Mouse (Mus musculus) layer of hippocampus, adult 18-20 months (tissue): Measurements from ENCODE around the gene Bbs9. TPM values are rescaled to one million over a fixed set of nuclear protein-coding genes. Genes with fewer than 3 reads are reported as not detected.

Experiments
- DNase-seq, 2 experiments: peaks; one replicate each; pipeline ENCODE4 v3.0.0; 2022; ENCODE audit warnings: low spot score in 2 of 2
- total RNA-seq, 2 experiments: library from RNA; stranded (reverse); gene quantifications; 2 replicates each; pipeline ENCODE4 v1.2.3; 2021

Gene Bbs9
- total RNA-seq, 2 experiments from 2014 or later, result 32.5 to 34.8 TPM

DNA sequence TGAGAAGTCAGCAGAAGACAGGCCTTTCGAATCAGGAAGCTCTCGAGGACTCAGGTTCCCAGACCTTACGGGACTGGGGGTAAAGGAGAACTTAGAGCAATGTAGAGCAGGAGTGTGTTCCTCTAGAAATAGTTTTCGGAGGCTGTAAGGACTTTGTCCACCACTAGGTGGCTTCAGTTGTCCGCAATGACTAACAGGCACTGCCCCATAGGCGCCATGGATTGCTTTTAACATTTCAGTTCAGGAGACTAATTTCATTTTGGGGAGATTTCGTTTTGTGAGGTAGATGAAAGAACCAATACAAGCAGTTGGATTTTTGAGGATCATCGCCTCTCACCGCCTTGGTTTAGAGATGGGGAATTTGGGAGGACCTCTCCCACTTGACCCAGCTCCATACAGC, 149.5 kb downstream of the Bbs9 start:
- DNase-seq, result peak in 1 of 2 experiments; percentile 68

- DNase-seq, result no peak
Observed at GRCm38 (mm10) chr9:22626014-22626413, 150.5 kb downstream of the Bbs9 start.

- DNase-seq, result no peak
Observed at GRCm38 (mm10) chr9:22627912-22628311, 152.4 kb downstream of the Bbs9 start.

GRCm38 (mm10) chr9:22632800-22633485, 157.4 kb downstream of the Bbs9 start:
- DNase-seq, result no peak

- DNase-seq, result no peak
Observed at GRCm38 (mm10) chr9:22638502-22638901, 163.0 kb downstream of the Bbs9 start.

DNA sequence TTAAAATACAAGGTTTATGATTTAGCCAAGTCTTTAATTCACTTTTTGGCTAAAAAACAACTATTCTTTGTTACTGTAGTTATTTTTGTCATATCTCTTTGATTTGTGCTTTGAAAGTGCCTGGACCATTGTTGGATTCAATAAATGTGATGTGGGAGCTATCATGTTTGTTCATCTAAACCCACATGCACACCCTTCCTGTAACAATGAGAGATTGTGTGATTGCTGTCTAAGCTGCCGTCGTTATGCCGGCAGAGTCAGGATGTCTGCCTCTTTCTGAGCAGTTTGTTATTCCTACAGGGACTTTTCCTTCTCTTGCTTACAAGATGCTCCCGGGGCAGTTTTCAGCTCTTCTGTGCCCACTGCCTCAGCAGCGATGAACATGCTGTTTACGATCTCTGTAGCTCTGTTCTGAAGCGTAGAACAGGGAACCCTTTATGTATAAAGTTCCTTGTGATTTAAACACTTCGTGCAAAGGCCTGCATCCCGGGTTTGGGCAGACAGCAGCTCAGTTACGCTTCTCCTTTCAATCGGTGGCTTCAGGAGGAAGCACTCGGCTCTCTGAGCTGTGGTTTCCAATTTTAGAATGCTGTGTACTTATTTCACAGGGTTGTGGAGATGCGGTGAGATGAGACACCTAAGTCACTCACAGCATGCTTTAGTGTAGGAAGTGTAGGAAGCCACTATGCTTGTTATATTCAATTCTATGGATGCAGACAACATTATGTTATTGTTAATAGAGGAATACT, 165.3 kb downstream of the Bbs9 start:
- DNase-seq, result peak in 1 of 2 experiments; percentile 6

GRCm38 (mm10) chr9:22645844-22646390, 170.4 kb downstream of the Bbs9 start:
- no peak for DNase-seq

DNA sequence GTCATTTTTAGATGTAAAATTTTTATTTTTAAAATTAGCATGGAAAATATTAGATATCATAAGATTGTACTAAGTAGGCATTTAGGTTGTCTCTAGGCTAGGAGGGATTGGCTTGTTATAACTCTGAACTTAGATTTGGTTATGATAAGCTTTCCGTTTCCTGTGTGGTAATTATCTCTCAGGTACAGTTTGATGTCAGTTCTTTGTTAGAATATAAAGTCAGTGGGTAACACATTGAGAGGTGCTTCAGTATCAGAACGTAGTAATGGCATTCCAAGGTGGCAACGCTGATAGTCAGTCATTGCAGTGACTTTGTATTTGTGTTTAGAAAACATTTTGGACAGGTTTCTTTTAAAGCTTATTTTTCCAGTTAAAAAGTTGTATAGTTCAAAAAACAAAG, 170.9 kb downstream of the Bbs9 start:
- DNase-seq, result no peak

- no peak for DNase-seq
Observed at GRCm38 (mm10) chr9:22648163-22648562, 172.6 kb downstream of the Bbs9 start.

GRCm38 (mm10) chr9:22649606-22650005, 174.1 kb downstream of the Bbs9 start:
- DNase-seq, result no peak

DNA sequence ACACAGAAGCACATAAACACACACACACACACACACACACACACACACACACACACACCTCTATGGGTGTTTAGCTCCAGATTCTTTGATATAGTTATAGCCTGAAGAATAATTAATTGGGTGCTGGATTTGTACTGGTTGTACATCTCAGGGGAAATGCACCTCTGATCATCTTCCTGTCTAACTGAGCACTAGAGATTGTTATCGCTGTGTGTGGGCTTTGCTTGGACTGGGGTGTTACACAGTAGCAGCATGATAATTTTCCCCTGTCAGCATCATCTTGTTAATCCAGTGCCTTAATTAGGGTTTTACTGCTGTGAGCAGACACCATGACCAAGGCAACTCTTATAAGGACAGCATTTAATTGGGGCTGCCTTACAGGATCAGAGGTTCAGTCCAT, 175.3 kb downstream of the Bbs9 start:
- no peak for DNase-seq

- no peak for DNase-seq
Observed at GRCm38 (mm10) chr9:22651619-22652018, 176.1 kb downstream of the Bbs9 start.

DNA sequence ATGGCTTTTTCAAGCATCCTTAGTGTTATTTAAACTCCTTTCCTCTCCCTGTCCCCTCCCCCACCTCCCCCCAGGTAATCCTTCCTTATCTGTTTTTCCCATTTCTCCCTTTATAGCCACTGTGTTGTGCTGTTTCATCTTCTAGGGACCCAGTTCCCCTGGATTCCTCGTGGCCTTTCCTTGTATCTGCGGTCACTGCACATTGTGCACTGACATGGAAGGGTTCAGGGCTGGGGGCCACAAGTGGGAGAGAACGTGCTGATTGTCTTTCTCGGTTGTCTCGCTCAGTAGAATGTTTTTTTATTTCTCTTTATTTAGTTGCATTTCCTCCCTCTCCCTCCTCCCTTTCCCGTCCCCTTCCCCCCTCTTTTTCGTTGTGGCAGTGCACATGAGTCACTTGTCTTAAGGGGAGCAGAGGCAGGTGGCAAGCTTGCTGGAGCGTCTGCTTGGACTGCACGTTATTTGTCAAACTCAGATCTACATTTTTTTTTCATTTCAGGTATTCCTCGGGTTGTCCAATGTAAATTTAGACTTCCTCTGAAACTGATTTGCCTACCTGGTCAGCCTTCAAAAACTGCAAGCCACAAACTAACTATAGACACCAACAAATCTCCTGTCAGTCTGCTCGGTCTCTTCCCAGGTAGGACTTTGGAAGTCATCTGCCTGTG, 179.3 kb downstream of the Bbs9 start:
- DNase-seq, result no peak

DNA sequence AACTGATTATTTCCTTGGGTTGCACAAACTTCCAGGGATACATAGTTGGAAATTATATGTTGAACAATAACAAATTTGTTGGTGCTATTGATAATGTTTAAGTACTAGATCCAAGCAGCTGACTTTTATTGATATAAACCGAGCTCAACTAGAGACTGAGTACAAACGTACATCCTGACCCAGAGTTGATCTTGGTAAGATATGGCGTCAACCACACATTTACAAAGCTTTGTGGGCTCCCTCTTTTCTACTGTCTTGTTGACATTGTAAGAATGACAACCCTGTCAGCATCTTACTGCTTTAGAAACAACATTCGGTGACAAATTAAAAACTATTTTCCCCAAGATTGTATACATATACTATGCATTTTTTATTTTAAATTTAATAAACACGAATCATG, 181.7 kb downstream of the Bbs9 start:
- no peak for DNase-seq

GRCm38 (mm10) chr9:22665155-22665554, 189.6 kb downstream of the Bbs9 start:
- no peak for DNase-seq

- no peak for DNase-seq
Observed at GRCm38 (mm10) chr9:22672937-22673336, 197.4 kb downstream of the Bbs9 start.

GRCm38 (mm10) chr9:22677132-22677829, 201.8 kb downstream of the Bbs9 start:
- no peak for DNase-seq

DNA sequence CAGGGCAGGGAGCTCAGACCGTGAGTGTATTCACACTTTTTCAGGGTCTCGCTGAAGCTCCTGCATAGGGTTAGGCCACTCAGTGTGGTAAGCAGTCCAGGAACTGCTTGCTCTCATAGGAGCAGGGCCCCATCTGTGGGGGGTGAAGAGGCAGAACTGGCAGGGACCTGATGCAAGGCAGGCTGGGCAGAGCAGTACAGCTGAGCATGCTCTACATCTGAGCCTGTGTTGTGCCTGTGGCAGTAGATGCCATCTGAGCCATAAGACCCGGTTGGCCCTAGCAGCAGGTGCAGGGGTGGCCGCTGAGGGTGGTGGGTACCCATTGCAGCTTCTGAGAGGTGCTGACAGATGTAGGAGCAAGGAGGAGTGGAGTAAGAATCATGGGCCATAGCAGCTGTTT, 202.5 kb downstream of the Bbs9 start:
- DNase-seq, result no peak

DNA sequence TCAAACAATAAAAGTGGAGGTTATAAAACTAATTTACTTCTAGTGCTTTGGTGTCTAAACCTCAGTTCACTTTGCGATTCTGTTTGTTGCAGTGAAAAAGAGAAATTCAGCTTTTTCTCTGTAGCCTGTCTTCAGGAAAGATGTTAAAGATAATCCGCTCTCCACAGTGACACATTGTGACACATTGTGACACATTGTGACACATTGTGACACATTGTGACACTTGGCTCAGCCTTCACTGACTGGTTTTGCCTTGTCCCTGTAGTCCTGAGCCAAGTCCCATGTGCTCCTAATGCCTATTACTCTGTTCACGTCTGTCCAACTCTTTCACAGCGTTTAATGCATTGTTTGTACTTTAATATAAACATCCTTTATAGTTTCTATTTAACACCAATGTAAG, 203.0 kb downstream of the Bbs9 start:
- DNase-seq, result no peak

DNA sequence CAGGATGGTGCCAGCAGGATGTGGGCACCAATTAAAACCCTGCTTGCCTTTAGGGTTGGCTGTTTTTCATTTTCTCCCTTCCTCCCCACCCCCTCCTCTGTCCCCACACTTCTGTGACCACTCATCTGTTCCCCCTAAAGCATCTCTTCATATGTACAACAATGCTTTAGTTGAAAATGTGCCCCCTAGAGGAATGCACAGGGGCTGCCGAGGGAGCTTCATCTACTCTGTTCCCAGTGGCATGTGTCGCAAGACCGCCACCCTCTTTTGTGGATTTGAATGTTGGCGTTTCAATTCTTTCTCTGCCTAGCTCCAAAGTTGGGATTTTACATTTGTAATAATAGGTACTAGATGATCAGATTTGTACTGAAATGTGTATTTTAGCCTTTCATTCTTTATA, 204.0 kb downstream of the Bbs9 start:
- DNase-seq, result no peak

GRCm38 (mm10) chr9:22680031-22680430, 204.5 kb downstream of the Bbs9 start:
- no peak for DNase-seq
